Mouse (Mus musculus) forebrain, embryonic 16.5 days (tissue): ENCODE data around the gene Fam166a. TPM values are rescaled to one million over a fixed set of nuclear protein-coding genes. Genes with fewer than 3 reads are reported as not detected.

Experiments
- ATAC-seq: fragments of 200-750 bp; cut with Nextera tagmentation; 2 replicates; pipeline ENCODE4 v1.8.0; 2017; ENCODE audit warnings: mild to moderate bottlenecking, moderate library complexity
- H3K27ac ChIP-seq: fragments of 300-500 bp; sonication (generic); 2 replicates; pipeline ENCODE4 v1.5.1; 2014; ENCODE audit warnings: low read length, control low read depth
- H3K27me3 ChIP-seq: fragments of 300-500 bp; sonication (generic); replicated peaks from 2 replicates; pipeline ENCODE4 v1.6.1; 2014; ENCODE audit warnings: low read length; ENCODE audit not compliant: control insufficient read depth, insufficient read depth
- H3K36me3 ChIP-seq: fragments of 300-500 bp; sonication (generic); 2 replicates; pipeline ENCODE4 v1.6.1; 2014; ENCODE audit not compliant: control insufficient read depth, insufficient read depth
- H3K4me1 ChIP-seq: fragments of 300-500 bp; sonication (generic); replicated peaks from 2 replicates; pipeline ENCODE4 v1.6.1; 2014; ENCODE audit warnings: low read length; ENCODE audit not compliant: control insufficient read depth, insufficient read depth
- H3K4me2 ChIP-seq: fragments of 300-500 bp; sonication (generic); 2 replicates; pipeline ENCODE4 v1.6.1; 2014; ENCODE audit warnings: mild to moderate bottlenecking, low read length, control low read depth
- H3K4me3 ChIP-seq: fragments of 300-500 bp; sonication (generic); replicated peaks from 2 replicates; pipeline ENCODE4 v1.5.1; 2014; ENCODE audit warnings: mild to moderate bottlenecking, low read length, control low read depth
- H3K9ac ChIP-seq: fragments of 300-500 bp; sonication (generic); replicated peaks from 2 replicates; pipeline ENCODE4 v1.6.1; 2014; ENCODE audit warnings: low read depth, low read length, control low read depth
- H3K9me3 ChIP-seq: fragments of 300-500 bp; sonication (generic); 2 replicates; pipeline ENCODE4 v1.6.1; 2016; ENCODE audit warnings: low read length; ENCODE audit not compliant: control insufficient read depth
- WGBS: fragments of 180-500 bp; shearing (Covaris S2); extraction: QIAGEN DNeasy Blood & Tissue Kit; methylation state at CpG from one replicate; pipeline ENCODE4 v1.1.7; 2014; 5-methylcytosine and 5-hydroxymethylcytosine counted together
- polyA plus RNA-seq: library from polyadenylated mRNA; unstranded; fragments of >200 nt; fragmentation: Nextera tagmentation; extraction: Ambion mirVana; gene quantifications from 2 replicates; pipeline ENCODE4 v1.2.1, GENCODE M21; 2015

The Fam166a gene
- polyA plus RNA-seq, 1 experiment from 2014 or later = not detected

DNA sequence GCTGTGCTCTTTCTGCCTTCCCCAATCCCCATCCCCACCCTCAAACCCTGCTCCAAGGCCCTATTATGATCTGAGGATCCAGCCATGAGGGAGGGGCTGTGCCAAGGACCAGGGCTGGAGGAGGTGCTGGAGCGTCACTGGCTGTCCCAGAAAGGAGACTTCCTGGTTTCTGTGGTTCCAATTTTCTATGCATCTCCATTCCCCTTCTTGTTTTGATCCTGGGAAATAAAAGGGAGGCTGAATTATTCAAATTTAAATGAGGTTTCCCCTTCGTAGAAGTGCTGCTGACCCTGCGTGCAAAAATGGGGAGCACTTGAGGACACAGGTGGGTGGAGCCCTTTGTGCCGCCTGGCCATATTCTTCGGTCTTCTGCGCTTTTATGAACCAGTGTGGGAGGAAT lies 35.9 kb upstream of the Fam166a start:
- 2% methylated on average over 6 of the region's 6 CpGs for WGBS
- H3K36me3 ChIP-seq = no peaks in the 10 kb centered on the region
- H3K27me3 ChIP-seq = no peaks in the 10 kb centered on the region
- H3K9me3 ChIP-seq = no peaks in the 10 kb centered on the region
- peak overlapping the region; percentile 70 for H3K4me3 ChIP-seq
- H3K27ac ChIP-seq = peak overlapping the region; percentile 60
- no peak overlapping the region; the same call in 1 of the 2 replicates for H3K9ac ChIP-seq
- peaks cover 62% of the 10 kb centered on the region for H3K4me1 ChIP-seq
- no peak for ATAC-seq
- peak overlapping the region; percentile 82 for H3K4me2 ChIP-seq

GRCm38 (mm10) chr2:25183336-25183735 lies 35.2 kb upstream of the Fam166a start:
- Histone ChIP-seq H3K36me3 (no peaks in the 10 kb centered on the region), H3K9me3 (no peaks in the 10 kb centered on the region), H3K9ac (no peak overlapping the region), H3K27ac (peak overlapping the region; percentile 28; the same call in 1 of the 2 replicates), H3K4me3 (peak overlapping the region; percentile 70; the same call in 1 of the 2 replicates), H3K4me1 (peaks cover 55% of the 10 kb centered on the region), H3K4me2 (peak overlapping the region; percentile 82), H3K27me3 (no peaks in the 10 kb centered on the region)
- ATAC-seq = no peak
- whole genome bisulfite sequencing = 27% methylated on average over 2 of the region's 2 CpGs

DNA sequence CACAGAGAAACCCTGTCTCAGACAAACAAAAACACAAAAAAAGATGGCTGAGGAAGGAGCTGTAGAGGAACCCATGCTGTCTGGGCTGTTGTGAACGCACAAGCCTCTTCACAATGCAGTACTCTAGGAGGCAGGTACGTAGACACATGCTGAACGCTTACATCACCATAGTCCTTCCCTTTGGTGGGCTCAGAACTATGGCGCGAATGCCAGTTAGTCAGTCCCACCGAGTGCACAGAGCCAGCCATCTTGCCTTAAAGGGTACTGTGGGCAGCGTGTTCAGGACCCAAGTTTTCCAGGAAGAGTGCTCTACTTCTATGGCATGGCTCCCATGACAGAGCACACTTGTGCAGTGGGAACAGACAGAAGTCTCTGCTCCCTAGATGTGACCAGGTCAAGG lies 34.0 kb upstream of the Fam166a start:
- no peaks in the 10 kb centered on the region for H3K27me3 ChIP-seq
- peak overlapping the region; percentile 39 for H3K27ac ChIP-seq
- WGBS = 90% methylated on average over 7 of the region's 7 CpGs
- no peak overlapping the region for H3K4me3 ChIP-seq
- H3K4me2 ChIP-seq = 0 out of 2 replicates have a peak overlapping the region, but pooled peaks have one; percentile 86
- H3K36me3 ChIP-seq = no peaks in the 10 kb centered on the region
- H3K9ac ChIP-seq = no peak overlapping the region; the same call in 1 of the 2 replicates
- peaks cover 46% of the 10 kb centered on the region for H3K4me1 ChIP-seq
- ATAC-seq = no peak
- no peaks in the 10 kb centered on the region for H3K9me3 ChIP-seq

- H3K36me3 ChIP-seq = no peaks in the 10 kb centered on the region
- under 1% methylated on average over 63 of the region's 64 CpGs for WGBS
- H3K9ac ChIP-seq = peak overlapping the region; percentile 90
- peak overlapping the region; percentile 86 for H3K4me2 ChIP-seq
- ATAC-seq = peak; percentile 75
- peak overlapping the region; percentile 94 for H3K27ac ChIP-seq
- no peaks in the 10 kb centered on the region for H3K9me3 ChIP-seq
- no peaks in the 10 kb centered on the region for H3K27me3 ChIP-seq
- H3K4me1 ChIP-seq = peaks cover 43% of the 10 kb centered on the region
- peak overlapping the region; percentile 59 for H3K4me3 ChIP-seq
Measured at GRCm38 (mm10) chr2:25185625-25186574, 32.6 kb upstream of the Fam166a start.

GRCm38 (mm10) chr2:25186575-25186930 lies 32.0 kb upstream of the Fam166a start:
- Histone ChIP-seq H3K36me3 (no peaks in the 10 kb centered on the region), H3K27ac (no peak overlapping the region; the same call in 1 of the 2 replicates), H3K9ac (peak overlapping the region; percentile 90), H3K9me3 (no peaks in the 10 kb centered on the region), H3K4me1 (peaks cover 38% of the 10 kb centered on the region), H3K27me3 (no peaks in the 10 kb centered on the region), H3K4me2 (peak overlapping the region; percentile 86), H3K4me3 (peak overlapping the region; percentile 59; the same call in 1 of the 2 replicates)
- WGBS = 31% methylated on average over 5 of the region's 5 CpGs
- ATAC-seq = no peak

DNA sequence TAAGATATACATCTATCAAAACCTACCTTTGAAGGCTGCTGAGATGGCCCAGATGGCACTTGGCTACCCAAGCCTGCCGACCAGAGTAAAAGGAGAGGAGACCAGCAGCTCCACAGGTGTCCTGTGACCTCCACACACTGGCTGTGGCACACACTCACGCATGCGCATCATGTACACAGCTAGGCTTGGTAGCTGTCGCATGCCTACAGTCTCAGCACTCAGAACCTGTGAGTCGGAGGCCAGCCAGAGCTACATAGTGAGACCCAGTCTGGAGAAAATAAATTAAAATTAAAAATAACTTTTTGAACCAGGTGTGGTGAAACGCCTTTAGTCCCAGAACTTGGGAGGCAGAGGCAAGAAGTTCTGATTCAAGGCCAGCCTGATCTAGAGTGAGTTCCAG lies 30.7 kb upstream of the Fam166a start:
- H3K27ac ChIP-seq = no peak overlapping the region
- ATAC-seq = no peak
- H3K9me3 ChIP-seq = no peaks in the 10 kb centered on the region
- H3K27me3 ChIP-seq = no peaks in the 10 kb centered on the region
- WGBS = 86% methylated on average over 6 of the region's 6 CpGs
- no peak overlapping the region for H3K9ac ChIP-seq
- no peak overlapping the region for H3K4me2 ChIP-seq
- peaks cover 26% of the 10 kb centered on the region for H3K4me1 ChIP-seq
- no peaks in the 10 kb centered on the region for H3K36me3 ChIP-seq
- no peak overlapping the region for H3K4me3 ChIP-seq

GRCm38 (mm10) chr2:25193330-25193770 lies 25.2 kb upstream of the Fam166a start:
- Histone ChIP-seq H3K9ac (no peak overlapping the region), H3K9me3 (no peaks in the 10 kb centered on the region), H3K4me2 (no peak overlapping the region), H3K4me1 (peaks cover 3% of the 10 kb centered on the region; the same call in 1 of the 2 replicates), H3K4me3 (no peak overlapping the region), H3K27me3 (peaks cover 21% of the 10 kb centered on the region), H3K27ac (no peak overlapping the region), H3K36me3 (no peaks in the 10 kb centered on the region)
- ATAC-seq = peak; percentile 73
- under 1% methylated on average over 6 of the region's 6 CpGs for WGBS

DNA sequence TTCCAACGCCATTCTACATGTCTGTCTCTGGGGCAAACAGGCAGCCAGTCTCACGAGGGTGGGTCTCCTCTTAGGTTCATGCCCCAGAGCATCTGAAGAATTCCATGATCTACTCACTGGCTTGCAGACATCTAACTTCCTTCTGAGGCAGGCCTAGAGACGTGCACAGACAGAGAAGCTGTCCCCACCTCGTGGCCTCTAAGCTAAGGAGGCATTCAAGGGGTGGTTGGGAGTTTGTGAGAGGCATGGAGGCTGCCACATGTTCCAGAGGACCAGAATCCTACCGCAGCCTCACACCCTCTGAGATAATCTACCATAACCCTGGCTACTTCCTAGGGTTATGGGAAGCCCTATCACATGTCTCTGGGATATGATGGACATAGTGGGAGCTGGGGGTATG lies 24.5 kb upstream of the Fam166a start:
- no peak overlapping the region for H3K27ac ChIP-seq
- H3K27me3 ChIP-seq = peaks cover 21% of the 10 kb centered on the region
- 80% methylated on average over 5 of the region's 5 CpGs for WGBS
- no peak overlapping the region for H3K9ac ChIP-seq
- no peak overlapping the region for H3K4me2 ChIP-seq
- no peaks in the 10 kb centered on the region for H3K9me3 ChIP-seq
- ATAC-seq = no peak
- H3K4me1 ChIP-seq = peaks cover 3% of the 10 kb centered on the region; the same call in 1 of the 2 replicates
- no peak overlapping the region for H3K4me3 ChIP-seq
- H3K36me3 ChIP-seq = no peaks in the 10 kb centered on the region

- no peak overlapping the region for H3K4me2 ChIP-seq
- WGBS = 85% methylated on average over 17 of the region's 17 CpGs
- H3K27ac ChIP-seq = no peak overlapping the region
- peaks cover under 1% of the 10 kb centered on the region for H3K36me3 ChIP-seq
- H3K9me3 ChIP-seq = no peaks in the 10 kb centered on the region
- peaks cover 3% of the 10 kb centered on the region; the same call in 1 of the 2 replicates for H3K4me1 ChIP-seq
- H3K4me3 ChIP-seq = no peak overlapping the region
- H3K27me3 ChIP-seq = peaks cover 21% of the 10 kb centered on the region
- no peak for ATAC-seq
- no peak overlapping the region for H3K9ac ChIP-seq
Measured at GRCm38 (mm10) chr2:25194486-25195171, 23.9 kb upstream of the Fam166a start.
